Mouse (Mus musculus) kidney, postnatal 4 days (tissue): Measurements from ENCODE around the gene Unc79.

Source experiments
- DNase-seq, 2 experiments: peaks; one replicate each; pipeline ENCODE4 v3.0.0; 2021; ENCODE audit warnings: mixed read lengths in 2 of 2

The Unc79 gene

DNA sequence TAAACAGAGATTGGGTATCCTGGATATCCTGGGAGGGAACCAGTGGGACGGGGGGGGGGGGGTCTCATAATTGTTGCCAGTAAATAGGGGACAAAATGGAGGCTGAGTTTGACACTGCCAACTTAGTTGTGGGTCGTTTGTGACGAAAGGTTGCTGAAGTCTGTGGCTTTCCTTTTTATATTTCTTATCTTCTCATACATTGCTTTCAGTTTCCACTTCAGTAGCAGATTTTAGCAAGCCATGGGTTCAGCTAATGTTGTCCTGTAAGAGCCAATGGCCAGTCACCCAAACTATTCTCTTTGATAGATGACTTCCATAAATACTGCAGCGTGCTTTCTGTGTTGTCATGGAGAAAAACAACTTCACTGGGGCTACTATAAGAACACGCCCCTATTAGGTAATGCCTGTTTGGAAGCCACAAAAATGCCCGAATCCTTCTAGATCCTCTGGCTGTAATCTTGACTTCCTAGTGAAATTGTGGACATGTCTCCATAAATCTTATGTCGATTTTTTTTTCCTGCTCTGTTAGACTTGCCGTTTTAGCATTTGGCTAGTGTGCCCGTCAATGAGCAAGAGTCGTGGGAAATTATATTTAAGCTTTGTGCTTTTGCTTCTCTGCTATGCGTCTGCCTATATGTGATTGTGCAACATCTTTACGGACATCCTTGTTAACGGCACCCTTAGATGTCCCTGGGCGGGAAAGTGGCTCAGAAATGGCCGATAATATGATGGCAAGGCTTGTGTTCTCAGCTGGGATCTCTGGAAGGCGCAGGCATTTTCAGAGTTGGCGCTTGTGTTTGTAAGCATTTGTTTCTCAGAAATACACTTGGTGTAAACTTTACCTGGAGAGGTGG lies 181.0 kb downstream of the Unc79 start:
- no peak for DNase-seq

DNA sequence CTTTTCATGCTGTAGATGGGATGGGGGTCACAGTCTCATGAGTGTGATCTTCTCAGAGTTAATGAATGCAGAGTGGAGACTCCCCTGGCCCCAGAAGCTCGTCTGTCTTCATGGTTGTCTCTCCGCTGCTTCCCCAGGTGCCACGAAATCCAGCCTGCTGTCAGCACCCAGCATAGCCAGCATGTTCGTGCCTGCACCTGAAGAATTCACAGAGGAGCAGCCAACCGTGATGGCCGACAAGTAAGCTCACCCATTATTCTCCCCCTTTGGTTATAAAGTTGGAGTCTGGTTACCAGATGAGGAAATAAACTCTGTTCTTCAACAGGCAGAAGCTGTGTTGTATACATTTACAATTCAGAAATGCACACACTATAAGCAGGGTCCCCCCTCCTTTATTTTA lies 182.8 kb downstream of the Unc79 start:
- DNase-seq: peak; percentile 12 to 40

DNA sequence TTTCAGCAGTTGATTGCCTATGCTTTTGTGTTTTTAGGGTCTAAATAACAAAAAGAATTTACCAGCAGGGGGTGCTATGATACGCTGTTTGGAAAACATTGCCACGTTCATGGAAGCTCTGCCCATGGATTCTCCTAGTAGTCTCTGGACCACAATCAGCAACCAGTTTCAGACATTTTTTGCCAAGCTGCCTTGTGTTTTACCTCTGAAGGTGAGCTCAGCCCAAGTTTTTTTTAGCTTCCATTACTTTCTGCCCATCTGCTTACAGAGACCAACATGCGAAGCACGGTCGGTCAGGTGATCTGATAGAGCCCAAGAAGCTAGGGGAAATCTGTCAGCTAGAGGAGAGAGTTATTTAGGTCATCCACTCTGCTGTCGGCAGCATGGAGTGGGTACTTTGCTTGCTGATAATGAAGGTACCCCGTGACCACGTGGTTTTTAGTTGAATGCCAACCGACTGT lies 193.9 kb downstream of the Unc79 start:
- peak; percentile 18 to 38 for DNase-seq

DNA sequence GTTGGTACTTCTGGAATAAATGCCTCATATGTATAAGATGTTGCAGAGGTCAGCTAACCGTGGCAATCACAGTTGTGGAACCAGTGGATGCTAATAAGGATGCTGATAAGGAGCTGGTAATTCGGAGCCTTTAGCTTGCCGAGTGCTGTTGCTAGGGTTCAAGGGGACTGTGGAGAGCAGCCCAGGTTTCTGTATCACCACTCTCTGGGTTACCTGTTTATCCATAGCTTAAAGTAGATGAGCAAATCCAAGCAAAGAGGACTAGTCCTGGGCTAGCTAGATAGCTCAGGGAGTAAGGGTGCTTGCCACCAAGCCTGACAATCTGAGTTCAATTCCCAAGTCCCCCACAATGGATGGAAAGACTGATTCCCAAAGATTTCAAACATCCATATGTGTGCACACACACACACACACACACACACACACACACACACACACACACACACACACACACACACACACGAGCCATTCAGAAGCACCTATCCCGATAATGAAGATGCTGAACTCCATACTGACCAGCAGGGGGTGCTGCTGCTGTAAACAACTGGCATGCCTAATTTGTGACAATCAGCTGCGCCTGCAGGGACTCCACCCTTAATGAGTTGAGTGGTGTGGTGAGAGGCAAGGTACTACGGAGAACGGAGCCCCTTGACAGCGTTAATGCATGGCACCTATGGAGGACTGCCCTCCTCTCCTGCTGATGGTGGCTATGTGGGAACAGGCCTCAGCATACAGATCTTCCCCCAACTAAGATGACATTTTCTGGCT lies 195.3 kb downstream of the Unc79 start:
- DNase-seq: peak; percentile 74 to 79

DNA sequence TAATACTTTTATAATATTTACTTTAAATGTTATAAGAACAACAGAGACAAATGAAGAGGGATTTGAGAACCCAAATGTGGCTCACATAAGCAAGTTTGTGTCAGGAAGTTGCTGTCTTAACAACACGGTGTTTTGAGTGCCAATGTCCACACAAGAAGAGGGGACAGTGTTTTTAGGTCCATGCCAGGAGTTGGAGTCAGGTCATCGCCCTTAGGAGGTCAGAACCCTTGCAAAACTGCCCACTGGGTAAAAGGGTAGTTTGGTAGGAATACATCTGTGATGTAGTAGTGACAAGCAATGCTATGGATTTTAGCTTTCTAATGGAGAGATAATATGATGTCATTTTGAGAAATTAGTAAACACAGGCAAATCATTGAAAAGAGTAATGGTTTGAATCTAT lies 201.6 kb downstream of the Unc79 start:
- DNase-seq: no peak

DNA sequence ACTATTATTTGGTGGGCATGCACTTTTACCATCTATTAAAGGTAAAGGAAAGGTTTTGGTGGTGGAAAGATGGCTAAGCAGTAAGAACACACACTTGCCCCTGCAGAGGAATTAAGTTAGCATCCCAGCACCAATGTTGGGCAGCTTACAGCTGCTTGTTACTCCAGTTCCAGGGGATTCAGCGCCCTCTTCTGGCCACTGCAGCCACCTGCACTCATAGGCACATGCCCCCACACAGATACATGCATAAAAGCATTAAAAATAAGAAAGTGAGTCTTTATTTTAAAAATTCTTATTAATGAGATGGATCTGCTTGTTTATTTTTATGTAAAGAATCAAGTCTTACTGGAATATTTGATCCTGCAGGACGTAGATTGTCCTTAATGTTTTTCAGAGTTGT lies 206.3 kb downstream of the Unc79 start:
- DNase-seq: no peak

DNA sequence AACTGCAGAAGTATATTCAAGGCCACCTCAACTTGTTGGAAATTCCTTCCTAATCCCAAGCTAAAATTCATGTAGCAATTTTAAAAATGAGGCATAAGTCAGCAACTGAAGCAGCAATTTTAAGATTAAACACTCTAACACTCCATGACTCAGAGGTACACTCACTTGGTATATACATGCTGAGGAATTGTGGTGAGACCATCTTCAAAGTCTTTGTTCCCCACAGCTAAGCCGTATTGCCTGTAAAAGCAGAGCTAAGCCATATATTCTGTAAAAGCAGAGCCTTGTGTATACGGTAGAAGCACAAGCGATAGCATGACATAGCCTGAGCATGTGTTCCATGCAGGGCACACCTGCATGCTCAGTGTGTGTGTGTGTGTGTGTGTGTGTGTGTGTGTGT lies 206.7 kb downstream of the Unc79 start:
- DNase-seq: no peak

DNA sequence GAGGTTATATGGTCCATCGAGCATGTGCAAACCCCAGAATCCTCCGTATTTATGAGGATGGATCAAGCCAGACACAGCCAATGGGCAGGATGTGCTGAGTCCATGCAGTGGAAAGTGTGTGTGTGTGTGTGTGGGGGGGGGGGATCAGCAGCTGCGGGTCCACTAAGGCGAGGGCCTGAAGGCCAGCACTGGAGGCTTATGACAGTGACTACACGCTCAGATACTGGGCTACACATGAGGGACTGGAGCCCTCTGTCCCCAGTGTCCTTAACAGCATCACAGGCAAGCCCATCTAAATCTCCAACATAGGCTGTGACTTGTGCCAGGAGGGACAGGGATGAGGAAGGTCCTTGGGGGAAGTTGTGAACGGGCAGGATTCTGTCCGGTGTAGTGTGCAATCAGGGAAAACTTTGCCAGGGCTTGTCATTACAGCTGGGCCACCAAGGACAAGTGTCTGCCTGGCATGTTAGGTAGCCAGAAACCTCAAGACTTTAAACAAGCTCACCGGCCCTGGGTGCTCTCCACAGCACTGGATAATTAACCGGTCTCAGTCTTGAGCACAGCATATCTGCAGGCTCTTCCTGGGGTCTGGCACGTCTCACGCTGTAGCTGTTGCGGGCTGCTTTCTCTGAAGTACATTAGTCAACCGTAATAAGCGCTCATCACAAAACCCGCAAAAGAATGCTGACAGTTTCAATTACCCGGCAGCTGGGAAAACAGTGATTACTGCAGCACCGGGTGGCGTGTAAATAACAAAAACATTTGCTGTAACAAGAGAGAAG lies 208.7 kb downstream of the Unc79 start:
- peak in 1 of 2 experiments; percentile 11 for DNase-seq

DNA sequence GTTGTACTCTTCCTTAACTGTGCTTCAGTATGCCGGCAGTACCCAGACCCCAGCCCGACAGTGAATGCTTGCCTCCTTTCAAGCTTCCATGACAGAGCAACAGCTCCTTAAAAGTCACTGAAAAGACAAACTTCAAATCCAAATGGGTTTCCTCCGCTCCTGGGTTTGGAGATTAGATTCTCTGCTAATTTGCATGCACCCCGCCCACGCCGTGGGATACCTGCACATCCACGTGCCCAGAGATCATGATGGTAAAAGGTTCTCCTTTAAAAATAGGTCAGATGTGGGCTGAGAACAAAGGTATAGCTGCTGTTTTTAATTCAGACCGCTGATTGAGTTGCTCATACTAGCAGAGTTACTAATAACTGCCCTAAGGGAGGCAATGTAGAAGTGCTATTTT lies 210.4 kb downstream of the Unc79 start:
- DNase-seq: no peak

DNA sequence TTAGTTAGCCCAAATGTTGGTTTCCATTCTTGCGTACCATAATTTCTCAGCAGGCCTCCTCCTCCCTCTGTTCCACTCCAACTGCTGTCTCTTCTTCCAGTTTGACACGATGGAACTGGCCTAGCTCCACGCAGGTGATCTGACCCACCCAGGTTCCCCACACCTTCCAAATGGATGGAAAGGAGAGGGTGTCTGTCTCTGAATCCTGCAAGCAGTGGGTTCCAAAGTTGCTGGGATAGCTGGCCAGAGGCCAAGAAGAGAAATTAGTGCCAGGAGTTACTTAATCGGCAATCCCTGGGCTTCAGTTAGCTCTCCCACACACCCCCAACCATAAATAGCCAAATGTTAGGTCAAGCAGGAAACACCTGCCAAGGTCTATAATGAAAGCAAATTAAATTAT lies 212.1 kb downstream of the Unc79 start:
- no peak for DNase-seq

DNA sequence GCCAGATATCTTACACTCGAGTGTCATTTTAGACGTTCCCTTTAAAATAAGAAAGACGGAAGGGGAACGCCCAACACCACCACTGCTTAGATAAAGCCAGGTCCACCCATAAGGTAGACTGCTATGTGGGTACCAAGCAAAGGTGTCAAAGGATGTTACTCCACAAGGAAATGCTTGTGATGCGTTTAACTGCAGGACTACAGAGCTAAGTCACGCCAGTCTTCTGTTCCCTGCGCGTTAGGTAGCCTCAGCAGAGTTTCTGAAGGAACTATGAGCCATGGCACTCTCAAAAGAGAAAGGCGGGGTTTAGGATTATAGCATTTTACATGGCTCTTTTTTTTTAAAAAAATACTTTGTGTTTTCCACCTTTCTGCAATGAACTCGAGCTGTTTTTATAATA lies 214.9 kb downstream of the Unc79 start:
- DNase-seq: no peak

DNA sequence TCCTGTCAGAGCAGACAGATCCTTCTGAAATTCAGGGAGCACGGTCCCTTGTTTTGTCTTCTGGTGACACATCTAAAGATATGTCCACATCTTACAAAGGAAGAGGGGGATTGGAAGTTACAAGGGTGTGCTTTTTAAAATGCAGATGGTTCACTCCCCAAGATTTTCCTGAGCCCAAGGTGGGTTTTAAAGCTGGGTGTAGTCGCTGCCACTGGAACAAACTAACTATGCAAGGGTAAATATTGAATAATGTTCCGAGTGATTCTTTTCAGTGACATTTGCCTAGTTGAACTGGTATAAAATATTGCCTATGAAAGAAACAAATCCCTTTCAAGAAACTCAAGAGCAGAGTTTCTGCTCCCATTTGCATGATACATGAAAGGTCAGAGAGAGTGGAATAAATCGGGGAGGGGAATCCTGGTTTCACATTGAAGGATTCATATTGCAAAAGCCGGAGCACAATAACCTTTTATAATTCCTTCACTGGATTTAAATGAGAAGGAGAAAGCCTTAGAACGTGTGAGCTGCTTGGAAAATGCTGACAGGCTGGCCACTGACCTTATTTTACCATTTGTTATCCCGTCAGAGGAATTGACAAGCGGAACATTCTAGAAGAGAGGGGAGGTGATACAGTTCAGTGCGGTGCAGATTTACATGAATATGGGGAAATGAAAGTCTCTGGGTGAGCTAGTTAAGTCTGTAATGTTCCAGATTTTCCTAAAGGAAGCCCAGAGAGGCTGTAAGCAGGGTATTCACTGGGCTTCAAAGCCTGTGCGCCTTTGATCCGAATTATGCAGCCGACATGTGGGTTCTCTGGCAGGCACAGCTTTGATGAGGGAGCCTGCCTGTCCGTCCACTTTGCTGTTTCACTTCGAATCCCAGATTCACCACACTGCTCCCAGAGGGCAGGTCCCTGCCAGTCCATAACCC lies 215.7 kb downstream of the Unc79 start:
- no peak for DNase-seq

DNA sequence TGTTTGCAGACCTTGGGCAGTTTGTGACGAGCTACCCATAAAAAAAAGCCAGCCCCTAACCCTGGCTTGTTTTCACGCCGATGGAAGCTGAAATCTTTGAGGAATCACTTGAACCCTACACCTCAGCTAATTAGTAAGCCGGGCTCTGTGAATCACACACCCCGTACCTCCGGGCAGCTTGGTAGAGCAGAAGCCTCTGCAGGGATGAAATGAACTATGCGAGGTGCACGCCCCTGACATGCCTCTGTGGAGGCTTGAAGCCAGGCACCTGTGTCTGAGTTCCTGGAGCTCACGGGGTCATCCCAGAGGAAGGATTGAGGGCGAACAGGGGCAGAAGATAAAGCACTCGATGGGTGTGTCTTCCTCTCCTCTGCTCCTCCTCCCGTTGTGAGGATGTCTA lies 220.2 kb downstream of the Unc79 start:
- DNase-seq: no peak

DNA sequence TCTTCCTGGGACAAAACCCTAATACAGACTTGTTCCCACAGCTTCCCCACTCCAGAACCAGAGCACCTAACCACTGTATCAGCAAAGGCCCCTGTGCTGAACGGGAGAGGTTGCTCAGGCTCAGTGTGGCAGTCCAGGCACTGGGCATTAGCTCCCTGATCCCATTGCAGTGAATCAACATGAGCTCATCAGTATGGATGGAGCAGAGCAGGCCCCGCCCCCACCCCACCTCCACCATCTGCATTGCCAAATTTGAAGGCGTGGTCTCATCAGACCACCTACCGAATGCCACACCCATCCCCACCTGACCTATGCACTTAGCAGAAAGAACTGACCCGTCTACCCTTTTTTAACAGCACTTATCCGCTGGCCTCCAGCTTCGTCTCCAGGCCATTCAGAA lies 234.4 kb downstream of the Unc79 start:
- DNase-seq: no peak

DNA sequence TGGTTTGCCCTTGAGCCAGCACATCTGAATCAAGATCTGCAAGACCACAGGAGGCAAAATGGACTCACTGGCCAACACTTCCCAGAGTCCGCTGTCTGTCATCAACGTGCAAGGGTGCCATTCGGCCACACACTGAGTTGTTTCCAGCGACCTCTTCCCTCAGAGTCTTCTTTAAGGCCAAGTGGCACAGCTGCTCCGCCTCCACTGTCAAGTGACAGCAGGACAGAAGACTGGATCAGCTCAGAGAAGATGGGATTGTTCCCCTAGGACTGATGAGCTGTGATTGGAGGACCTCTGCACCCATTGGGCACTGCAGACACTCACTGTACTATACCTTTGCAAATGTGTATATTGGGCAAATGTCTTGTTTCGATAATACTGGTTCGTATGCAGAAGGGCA lies 238.4 kb downstream of the Unc79 start:
- DNase-seq: no peak

DNA sequence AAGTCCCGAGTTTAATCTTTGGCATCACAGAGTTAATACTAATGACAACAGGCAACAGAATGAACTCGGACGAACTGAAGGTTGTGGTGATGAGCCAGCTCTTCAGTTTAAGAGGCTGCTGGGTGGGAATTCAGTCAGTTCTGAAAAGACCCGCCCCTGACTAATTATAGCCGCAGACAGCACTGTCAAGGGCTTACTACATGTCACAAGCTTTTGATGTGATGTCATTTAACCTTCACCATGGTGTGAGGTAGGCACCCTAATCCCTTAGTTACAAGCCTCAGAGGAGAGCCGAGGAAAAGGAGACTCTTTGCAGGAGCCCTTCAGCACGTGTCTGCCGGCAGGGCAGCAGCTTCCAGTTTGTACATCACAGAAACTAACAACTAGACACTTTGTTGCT lies 239.6 kb downstream of the Unc79 start:
- no peak for DNase-seq

DNA sequence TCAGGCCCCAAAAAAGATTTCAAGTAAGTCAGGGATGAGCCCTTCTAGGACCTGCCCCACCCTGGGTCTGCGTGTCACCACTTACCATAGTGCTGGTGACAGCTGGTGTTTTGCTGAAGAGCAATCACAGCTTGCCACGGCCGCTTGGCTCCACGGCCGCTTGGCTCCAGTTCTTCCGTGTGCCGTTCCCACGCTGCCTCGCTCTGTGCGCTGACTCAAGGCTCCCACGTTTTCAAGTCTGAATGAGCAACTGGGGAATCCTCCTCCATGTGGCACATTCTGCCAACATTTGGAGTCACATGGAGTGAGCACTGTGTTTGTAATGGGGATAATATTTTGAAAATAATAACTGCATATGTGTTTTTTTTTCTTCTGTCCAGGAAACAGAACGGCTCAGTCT lies 241.1 kb downstream of the Unc79 start:
- no peak for DNase-seq

DNA sequence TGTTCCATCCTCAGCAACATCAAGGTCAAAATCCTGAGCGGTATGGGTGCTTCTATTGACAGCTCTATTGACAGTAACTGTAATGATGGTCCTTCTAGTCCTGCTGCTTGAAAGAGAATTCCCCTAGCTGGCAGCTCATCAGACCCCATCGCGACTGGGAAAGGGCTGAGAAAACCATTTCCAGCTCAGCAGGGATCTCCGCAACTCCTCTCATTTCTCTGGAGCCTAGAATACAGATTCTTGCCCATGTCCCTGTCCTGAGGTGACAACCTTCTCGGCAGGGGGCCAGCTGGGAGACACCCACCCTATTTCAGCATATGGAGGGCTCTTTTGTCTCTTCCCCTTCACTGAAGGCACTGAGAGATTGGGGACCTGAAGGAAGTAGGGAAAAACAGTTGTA lies 244.3 kb downstream of the Unc79 start:
- DNase-seq: no peak

DNA sequence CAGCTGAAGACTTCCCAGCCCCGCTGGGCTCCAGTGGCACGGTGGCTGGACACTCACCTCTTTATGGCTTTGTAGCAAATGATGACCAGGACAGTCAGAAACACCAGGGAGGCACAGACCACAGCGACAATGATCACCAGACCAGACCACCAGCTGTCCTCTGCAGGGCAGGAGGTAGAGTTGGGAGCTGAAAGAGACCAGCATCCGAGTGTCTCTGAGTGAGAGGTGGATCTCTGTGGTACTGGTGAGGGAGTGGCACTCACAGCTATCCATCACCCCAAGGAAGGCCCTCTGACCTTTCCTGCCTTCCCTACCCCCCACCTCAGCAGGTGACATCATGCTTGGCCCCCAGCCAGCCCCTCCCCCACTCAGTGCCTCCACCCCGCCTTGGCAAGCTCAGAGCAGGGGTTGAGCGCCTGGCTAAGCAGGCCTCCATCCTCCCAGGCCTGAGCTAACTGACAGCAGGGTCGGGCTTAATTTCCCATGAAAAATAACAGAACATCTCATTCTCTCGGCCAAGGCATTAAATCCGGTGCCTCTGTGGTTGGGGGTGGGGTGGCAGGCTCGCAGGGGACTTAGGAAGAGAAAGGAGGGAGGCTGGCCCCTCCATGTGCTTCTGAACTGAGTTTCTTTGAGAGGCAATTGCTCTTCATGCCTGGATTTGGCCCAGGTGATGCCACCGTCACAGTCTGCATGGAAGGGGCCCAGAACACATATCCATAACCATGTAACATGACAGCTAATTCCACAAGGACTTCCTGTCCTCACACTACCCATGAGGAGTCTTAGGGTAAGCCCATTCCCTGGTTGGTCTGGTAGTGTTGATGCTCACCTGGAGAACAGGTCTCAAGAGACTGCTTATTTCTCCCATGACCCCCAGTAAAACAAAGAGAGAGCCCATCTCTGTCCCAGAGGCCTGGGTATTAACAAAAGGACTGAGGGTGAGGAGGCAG lies 254.2 kb downstream of the Unc79 start:
- DNase-seq: peak; percentile 68 to 74

DNA sequence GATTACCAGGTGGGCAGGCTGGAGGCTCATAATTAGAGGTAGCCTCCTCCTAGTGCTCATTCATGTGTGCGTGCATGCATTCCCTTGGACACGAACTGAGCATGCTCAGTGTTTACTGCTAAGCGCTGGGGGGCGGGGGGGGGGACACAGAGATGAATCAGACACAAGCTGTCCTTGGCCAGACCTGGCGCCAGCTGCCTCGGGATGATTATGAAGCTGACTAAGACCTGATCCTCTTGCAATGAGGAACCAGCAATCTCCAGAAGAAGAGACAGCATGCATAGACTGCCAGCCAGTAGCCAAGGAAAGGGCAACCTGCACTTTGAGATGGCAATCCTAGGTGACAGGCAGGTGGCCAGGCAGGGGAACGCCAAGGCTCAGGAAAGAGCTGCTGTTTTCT lies 256.9 kb downstream of the Unc79 start:
- DNase-seq: no peak

DNA sequence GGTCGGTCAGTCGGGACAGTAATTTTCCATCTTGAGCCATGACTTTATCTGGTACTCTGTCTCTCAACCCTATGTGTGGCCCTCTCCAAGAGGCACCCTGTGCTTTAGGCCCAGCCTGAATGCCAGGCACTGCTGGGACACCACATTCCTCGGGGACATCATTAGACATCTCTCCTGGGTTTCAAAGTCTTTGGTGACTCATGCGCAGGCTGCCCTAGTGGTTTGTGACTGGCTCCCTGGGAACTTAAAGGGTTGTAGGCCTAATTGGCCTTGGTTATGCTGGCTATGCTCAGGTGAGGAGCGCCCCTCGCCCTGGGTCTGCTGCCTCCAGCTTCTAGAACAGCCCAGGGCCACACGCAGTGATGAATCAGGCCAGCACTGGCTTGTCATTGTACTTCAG lies 260.9 kb downstream of the Unc79 start:
- no peak for DNase-seq
